Mouse (Mus musculus): ENCODE results near the gene P4hb. TPM values are rescaled to one million over a fixed set of nuclear protein-coding genes. Genes with fewer than 3 reads are reported as not detected.
A peak's percentile ranks its signal among the peaks of the same experiment; 100 is the strongest.

Gene P4hb
- polyA plus RNA-seq, 1 experiment from 2014 or later: 252 TPM

- Histone ChIP-seq H3K9ac (ENCODE audit: low read depth, low read length) (no peak overlapping the region), H3K4me1 (ENCODE audit: control insufficient read depth, insufficient read depth, low read depth, low read length) (peaks cover 21% of the 10 kb centered on the region), H3K36me3 (ENCODE audit: control insufficient read depth, insufficient read depth, low read length) (peaks cover 44% of the 10 kb centered on the region), H3K4me2 (ENCODE audit: low read length) (no peak overlapping the region), H3K4me3 (ENCODE audit: low read length) (no peak overlapping the region), H3K27me3 (replicated peaks; ENCODE audit: control insufficient read depth, insufficient read depth, low read length) (peaks cover 2% of the 10 kb centered on the region; the same call in 1 of the 2 replicates), H3K9me3 (ENCODE audit: control insufficient read depth, low read length) (no peaks in the 10 kb centered on the region), H3K27ac (ENCODE audit: low read depth, low read length) (no peak overlapping the region)
- 68% methylated on average over 8 of the region's 8 CpGs for WGBS
- ATAC-seq: no peak
These were observed 40.9 kb upstream of the P4hb start for GRCm38 (mm10) chr11:120613976-120614375.

GRCm38 (mm10) chr11:120613481-120613972 is 40.5 kb upstream of the P4hb start:
- peaks cover 44% of the 10 kb centered on the region for H3K36me3 ChIP-seq (ENCODE audit: control insufficient read depth, insufficient read depth, low read length)
- H3K4me2 ChIP-seq (ENCODE audit: low read length): no peak overlapping the region
- H3K9me3 ChIP-seq (ENCODE audit: control insufficient read depth, low read length): no peaks in the 10 kb centered on the region
- no peak for ATAC-seq
- WGBS: 86% methylated on average over 10 of the region's 10 CpGs
- H3K4me1 ChIP-seq (ENCODE audit: control insufficient read depth, insufficient read depth, low read depth, low read length): peaks cover 25% of the 10 kb centered on the region
- H3K27ac ChIP-seq (ENCODE audit: low read depth, low read length): no peak overlapping the region
- H3K9ac ChIP-seq (ENCODE audit: low read depth, low read length): no peak overlapping the region
- H3K27me3 ChIP-seq (replicated peaks; ENCODE audit: control insufficient read depth, insufficient read depth, low read length): peaks cover 2% of the 10 kb centered on the region; the same call in 1 of the 2 replicates
- no peak overlapping the region for H3K4me3 ChIP-seq (ENCODE audit: low read length)

DNA sequence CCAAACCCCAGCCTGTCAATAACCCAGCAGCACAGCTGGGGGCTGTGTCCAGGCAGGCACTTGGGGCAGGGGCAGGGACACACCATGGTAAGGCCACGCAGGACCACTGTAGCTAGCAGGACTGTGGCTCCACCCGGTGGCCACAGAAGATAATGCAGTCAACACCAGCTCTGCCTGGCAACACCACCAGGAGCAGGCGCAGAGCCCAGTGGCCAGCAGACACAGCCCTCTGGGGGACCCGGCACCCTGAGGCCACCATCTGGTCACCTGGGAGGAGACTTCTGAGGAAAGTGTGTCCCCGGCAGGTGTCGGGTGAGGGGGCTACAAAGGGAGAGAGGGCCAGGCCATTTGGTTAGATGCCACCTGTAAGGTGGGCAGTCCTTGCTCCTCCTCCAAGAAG is 39.7 kb upstream of the P4hb start:
- 0 out of 2 replicates have a peak, but pooled peaks have one; percentile 10 for ATAC-seq

DNA sequence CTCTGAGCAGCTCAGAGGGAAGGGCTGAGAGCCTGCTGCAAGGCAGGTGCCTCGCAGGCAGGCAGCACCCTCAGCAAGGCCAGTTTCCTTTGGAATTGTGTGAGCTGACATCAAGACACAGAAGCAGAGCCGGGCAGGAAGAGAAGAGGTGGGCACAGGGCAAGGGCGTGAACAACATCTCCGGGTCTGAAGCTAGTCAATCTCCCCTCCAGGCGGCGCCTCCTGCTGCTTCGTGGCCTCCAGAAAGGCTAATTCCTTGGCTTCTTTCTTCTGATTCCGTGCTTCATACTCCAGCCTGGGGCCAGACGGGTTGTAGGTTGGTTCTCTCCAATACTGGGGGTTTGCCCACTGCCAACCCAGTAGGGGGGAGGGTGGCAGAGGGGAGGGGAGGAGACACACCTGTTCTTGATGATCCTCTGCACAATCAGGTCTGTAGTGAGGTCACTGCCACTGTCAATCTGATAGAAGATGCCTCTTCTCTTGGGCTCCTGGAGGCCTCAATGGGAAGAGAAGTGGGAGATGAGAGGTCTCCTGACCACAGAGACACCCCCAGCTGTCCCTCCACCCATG is 37.5 kb upstream of the P4hb start:
- Histone ChIP-seq H3K9ac (ENCODE audit: low read depth, low read length) (no peak overlapping the region), H3K27ac (ENCODE audit: low read depth, low read length) (no peak overlapping the region), H3K4me2 (ENCODE audit: low read length) (no peak overlapping the region), H3K4me1 (ENCODE audit: control insufficient read depth, insufficient read depth, low read depth, low read length) (peaks cover 14% of the 10 kb centered on the region), H3K9me3 (ENCODE audit: control insufficient read depth, low read length) (no peaks in the 10 kb centered on the region), H3K4me3 (ENCODE audit: low read length) (no peak overlapping the region), H3K27me3 (replicated peaks; ENCODE audit: control insufficient read depth, insufficient read depth, low read length) (peaks cover 2% of the 10 kb centered on the region; the same call in 1 of the 2 replicates), H3K36me3 (ENCODE audit: control insufficient read depth, insufficient read depth, low read length) (peaks cover 39% of the 10 kb centered on the region)
- WGBS: 79% methylated on average over 9 of the region's 9 CpGs
- ATAC-seq: no peak

More for the DNA sequence above, 39.7 kb upstream of the P4hb start:
- Histone ChIP-seq H3K4me3 (ENCODE audit: low read length) (no peak overlapping the region), H3K27ac (ENCODE audit: low read depth, low read length) (no peak overlapping the region), H3K9ac (ENCODE audit: low read depth, low read length) (no peak overlapping the region), H3K4me1 (ENCODE audit: control insufficient read depth, insufficient read depth, low read depth, low read length) (peaks cover 29% of the 10 kb centered on the region), H3K36me3 (ENCODE audit: control insufficient read depth, insufficient read depth, low read length) (peaks cover 39% of the 10 kb centered on the region), H3K27me3 (replicated peaks; ENCODE audit: control insufficient read depth, insufficient read depth, low read length) (peaks cover 2% of the 10 kb centered on the region; the same call in 1 of the 2 replicates), H3K4me2 (ENCODE audit: low read length) (no peak overlapping the region), H3K9me3 (ENCODE audit: control insufficient read depth, low read length) (no peaks in the 10 kb centered on the region)
- 50% methylated on average over 6 of the region's 6 CpGs for WGBS

DNA sequence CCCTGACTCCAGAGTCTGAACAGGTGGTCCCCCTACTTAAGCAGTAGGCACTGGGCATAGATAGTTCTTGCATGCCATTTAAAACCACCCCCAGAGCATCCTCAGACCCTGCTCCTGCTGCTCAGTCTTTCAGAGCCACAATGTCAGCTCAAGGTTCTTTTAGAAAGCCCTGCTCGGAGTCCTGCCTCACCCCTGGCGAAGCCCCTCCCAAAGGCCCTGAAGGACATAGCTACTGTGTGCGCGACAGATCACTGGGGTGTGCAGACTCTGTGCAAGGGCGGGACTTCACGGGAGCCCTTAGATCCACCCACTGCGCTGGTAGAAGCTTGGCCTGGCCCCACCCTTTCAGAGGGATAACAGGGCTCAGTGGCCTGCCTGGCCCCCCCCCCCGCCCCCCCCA is 36.2 kb upstream of the P4hb start:
- peaks cover 2% of the 10 kb centered on the region; the same call in 1 of the 2 replicates for H3K27me3 ChIP-seq (replicated peaks; ENCODE audit: control insufficient read depth, insufficient read depth, low read length)
- 44% methylated on average over 8 of the region's 8 CpGs for WGBS
- no peak overlapping the region for H3K4me2 ChIP-seq (ENCODE audit: low read length)
- peaks cover 9% of the 10 kb centered on the region for H3K4me1 ChIP-seq (ENCODE audit: control insufficient read depth, insufficient read depth, low read depth, low read length)
- no peaks in the 10 kb centered on the region for H3K9me3 ChIP-seq (ENCODE audit: control insufficient read depth, low read length)
- peaks cover 38% of the 10 kb centered on the region for H3K36me3 ChIP-seq (ENCODE audit: control insufficient read depth, insufficient read depth, low read length)
- no peak overlapping the region for H3K27ac ChIP-seq (ENCODE audit: low read depth, low read length)
- ATAC-seq: no peak
- H3K9ac ChIP-seq (ENCODE audit: low read depth, low read length): peak overlapping the region; percentile 24; the same call in 1 of the 2 replicates
- H3K4me3 ChIP-seq (ENCODE audit: low read length): no peak overlapping the region

DNA sequence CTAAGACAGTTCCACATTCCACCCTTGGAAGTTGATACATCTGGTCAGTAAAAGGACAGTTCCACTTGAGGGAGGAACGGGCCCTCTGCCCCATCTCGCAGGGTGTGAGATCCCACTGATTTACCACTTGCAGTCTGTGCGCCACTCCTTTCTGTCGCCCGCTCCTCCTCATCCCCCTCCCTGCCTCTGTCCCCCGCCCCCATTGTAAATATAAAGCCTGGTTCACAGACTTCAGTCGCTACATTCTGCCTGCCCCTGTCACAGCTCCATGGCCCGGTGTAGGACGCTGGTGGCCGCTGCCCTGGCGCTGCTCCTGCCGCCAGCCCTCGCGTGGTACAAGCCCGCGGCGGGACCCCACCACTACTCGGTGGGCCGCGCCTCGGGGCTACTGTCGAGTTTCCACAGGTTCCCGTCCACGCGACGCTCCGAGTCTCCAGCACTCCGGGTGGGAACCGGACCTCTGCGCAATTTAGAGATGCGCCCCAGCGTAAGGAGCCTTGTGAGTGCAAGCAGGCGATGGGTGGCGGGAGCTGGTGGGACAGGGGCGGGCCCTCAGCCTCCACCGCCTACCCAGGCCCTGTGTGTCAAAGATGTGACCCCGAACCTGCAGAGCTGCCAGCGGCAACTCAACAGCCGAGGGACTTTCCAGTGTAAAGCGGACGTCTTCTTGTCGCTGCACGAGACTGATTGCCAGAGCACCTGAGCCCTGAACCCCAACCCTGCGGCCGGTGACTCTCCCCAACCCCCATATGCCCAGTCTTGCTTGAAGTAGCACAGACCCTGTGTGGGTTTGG is 35.4 kb upstream of the P4hb start, which contains the start of gene Npb:
TSS of gene Npb (plus strand) at position 237 of the 794 bp plus-strand sequence.
- no peak for ATAC-seq
- H3K4me1 ChIP-seq (ENCODE audit: control insufficient read depth, insufficient read depth, low read depth, low read length): peaks cover 9% of the 10 kb centered on the region
- H3K9me3 ChIP-seq (ENCODE audit: control insufficient read depth, low read length): no peaks in the 10 kb centered on the region
- 10% methylated on average over 45 of the region's 45 CpGs for WGBS
- H3K27me3 ChIP-seq (replicated peaks; ENCODE audit: control insufficient read depth, insufficient read depth, low read length): peaks cover 2% of the 10 kb centered on the region; the same call in 1 of the 2 replicates
- H3K4me3 ChIP-seq (ENCODE audit: low read length): no peak within 1 kb of the TSS
- H3K9ac ChIP-seq (ENCODE audit: low read depth, low read length): peak within 1 kb of the TSS; percentile 53
- peak within 1 kb of the TSS; percentile 48 for H3K4me2 ChIP-seq (ENCODE audit: low read length)
- H3K36me3 ChIP-seq (ENCODE audit: control insufficient read depth, insufficient read depth, low read length): peaks cover 33% of the 10 kb centered on the region
- no peak within 1 kb of the TSS for H3K27ac ChIP-seq (ENCODE audit: low read depth, low read length)

DNA sequence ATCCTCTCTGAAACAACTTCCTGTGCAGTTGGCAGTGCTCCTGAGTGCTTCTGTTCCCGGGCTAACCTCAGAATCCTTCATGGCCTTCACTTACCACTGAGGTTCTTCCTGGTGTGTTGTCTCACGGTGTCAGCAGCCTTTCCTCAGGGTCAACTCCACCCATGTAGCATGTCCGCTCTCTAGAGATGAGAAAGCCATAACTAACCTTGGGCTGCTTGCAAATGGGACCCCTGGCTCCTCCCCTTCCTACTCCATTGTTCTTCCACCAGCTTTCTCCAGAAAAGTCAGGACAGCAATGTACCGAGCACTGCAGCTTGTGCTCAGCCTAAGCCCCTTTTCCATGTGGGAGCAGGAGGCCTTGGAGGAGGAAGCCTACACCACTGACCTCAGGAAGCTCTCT is 33.7 kb upstream of the P4hb start:
- no peak overlapping the region for H3K4me2 ChIP-seq (ENCODE audit: low read length)
- H3K4me3 ChIP-seq (ENCODE audit: low read length): no peak overlapping the region
- no peak overlapping the region for H3K27ac ChIP-seq (ENCODE audit: low read depth, low read length)
- peaks cover 28% of the 10 kb centered on the region for H3K36me3 ChIP-seq (ENCODE audit: control insufficient read depth, insufficient read depth, low read length)
- H3K9me3 ChIP-seq (ENCODE audit: control insufficient read depth, low read length): no peaks in the 10 kb centered on the region
- peaks cover 2% of the 10 kb centered on the region; the same call in 1 of the 2 replicates for H3K27me3 ChIP-seq (replicated peaks; ENCODE audit: control insufficient read depth, insufficient read depth, low read length)
- WGBS: 76% methylated on average over 4 of the region's 4 CpGs
- ATAC-seq: no peak
- no peak overlapping the region for H3K9ac ChIP-seq (ENCODE audit: low read depth, low read length)
- peaks cover 9% of the 10 kb centered on the region for H3K4me1 ChIP-seq (ENCODE audit: control insufficient read depth, insufficient read depth, low read depth, low read length)

GRCm38 (mm10) chr11:120605667-120606066 is 32.6 kb upstream of the P4hb start:
- Histone ChIP-seq H3K9me3 (ENCODE audit: control insufficient read depth, low read length) (no peaks in the 10 kb centered on the region), H3K27ac (ENCODE audit: low read depth, low read length) (no peak overlapping the region), H3K4me1 (ENCODE audit: control insufficient read depth, insufficient read depth, low read depth, low read length) (peaks cover 9% of the 10 kb centered on the region), H3K4me3 (ENCODE audit: low read length) (no peak overlapping the region), H3K4me2 (ENCODE audit: low read length) (no peak overlapping the region), H3K9ac (ENCODE audit: low read depth, low read length) (no peak overlapping the region), H3K36me3 (ENCODE audit: control insufficient read depth, insufficient read depth, low read length) (peaks cover 19% of the 10 kb centered on the region), H3K27me3 (replicated peaks; ENCODE audit: control insufficient read depth, insufficient read depth, low read length) (peaks cover 2% of the 10 kb centered on the region; the same call in 1 of the 2 replicates)
- WGBS: 83% methylated on average over 7 of the region's 7 CpGs
- no peak for ATAC-seq

GRCm38 (mm10) chr11:120603545-120603944 is 30.5 kb upstream of the P4hb start:
- H3K36me3 ChIP-seq (ENCODE audit: control insufficient read depth, insufficient read depth, low read length): peaks cover 13% of the 10 kb centered on the region
- peaks cover 8% of the 10 kb centered on the region for H3K4me1 ChIP-seq (ENCODE audit: control insufficient read depth, insufficient read depth, low read depth, low read length)
- H3K4me2 ChIP-seq (ENCODE audit: low read length): no peak overlapping the region
- no peak overlapping the region for H3K4me3 ChIP-seq (ENCODE audit: low read length)
- H3K27me3 ChIP-seq (replicated peaks; ENCODE audit: control insufficient read depth, insufficient read depth, low read length): no peaks in the 10 kb centered on the region
- no peak overlapping the region for H3K9ac ChIP-seq (ENCODE audit: low read depth, low read length)
- 94% methylated on average over 2 of the region's 2 CpGs for WGBS
- no peak for ATAC-seq
- H3K27ac ChIP-seq (ENCODE audit: low read depth, low read length): no peak overlapping the region
- H3K9me3 ChIP-seq (ENCODE audit: control insufficient read depth, low read length): no peaks in the 10 kb centered on the region
